Mouse (Mus musculus): ENCODE data around the gene Hexim1. TPM values are rescaled to one million over a fixed set of nuclear protein-coding genes. Genes with fewer than 3 reads are reported as not detected.

Hexim1 gene
- polyA plus RNA-seq (2014; fragmentation: Nextera tagmentation; extraction: Ambion mirVana), result 4.6 and 5.2 TPM in 2 replicates

- peak; percentile 100 for DNase-seq (ENCODE audit: low spot score, missing footprints)
- ATAC-seq (ENCODE audit: low FRiP score), result peak; percentile 94
- Histone ChIP-seq H3K4me1 (ENCODE audit: control insufficient read depth, insufficient read depth, low read length) (peaks cover 33% of the 10 kb centered on the region), H3K27ac (ENCODE audit: low read depth, low read length) (peak within 1 kb of the TSS; percentile 75), H3K9me3 (ENCODE audit: control insufficient read depth, low read length) (no peaks in the 10 kb centered on the region), H3K4me2 (peak within 1 kb of the TSS; percentile 93), H3K9ac (ENCODE audit: low read length) (peak within 1 kb of the TSS; percentile 82), H3K4me3 (ENCODE audit: low read depth, low read length) (peak within 1 kb of the TSS; percentile 64), H3K27me3 (ENCODE audit: control insufficient read depth, insufficient read depth, low read length) (peaks cover 13% of the 10 kb centered on the region; the same call in 1 of the 2 replicates), H3K36me3 (ENCODE audit: control insufficient read depth, insufficient read depth, low read length) (no peaks in the 10 kb centered on the region)
- under 1% methylated on average over 53 of the region's 53 CpGs for WGBS
These were observed at the start of gene Hexim1 for GRCm38 (mm10) chr11:103116008-103116818. Hexim1 (plus strand) TSS chr11:103116231.

DNA sequence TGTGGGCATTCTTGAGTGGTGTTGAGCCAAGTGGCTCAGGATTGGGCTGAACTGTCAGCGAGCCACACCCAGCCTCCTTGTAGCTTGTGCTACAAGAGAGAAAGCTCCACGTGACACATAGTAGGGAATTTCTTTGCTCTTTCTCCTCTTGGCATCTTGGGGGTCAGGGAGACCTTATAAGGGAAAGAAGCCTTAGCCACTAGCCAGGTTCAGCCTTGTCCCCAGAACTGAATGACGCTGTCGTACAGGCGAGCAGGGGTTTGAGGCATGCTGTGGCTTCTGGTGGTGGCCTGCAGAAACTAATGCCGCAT is 49.0 kb upstream of the Hexim1 start:
- 96% methylated on average over 6 of the region's 6 CpGs for WGBS
- no peak overlapping the region for H3K4me2 ChIP-seq
- H3K4me3 ChIP-seq (ENCODE audit: low read depth, low read length), result no peak overlapping the region
- H3K4me1 ChIP-seq (ENCODE audit: control insufficient read depth, insufficient read depth, low read length), result no peaks in the 10 kb centered on the region
- no peaks in the 10 kb centered on the region for H3K9me3 ChIP-seq (ENCODE audit: control insufficient read depth, low read length)
- DNase-seq (ENCODE audit: low spot score, missing footprints), result no peak
- H3K9ac ChIP-seq (ENCODE audit: low read length), result no peak overlapping the region
- ATAC-seq (ENCODE audit: low FRiP score), result no peak
- H3K27me3 ChIP-seq (ENCODE audit: control insufficient read depth, insufficient read depth, low read length), result no peaks in the 10 kb centered on the region
- H3K36me3 ChIP-seq (ENCODE audit: control insufficient read depth, insufficient read depth, low read length), result peaks cover 31% of the 10 kb centered on the region
- H3K27ac ChIP-seq (ENCODE audit: low read depth, low read length), result no peak overlapping the region

DNA sequence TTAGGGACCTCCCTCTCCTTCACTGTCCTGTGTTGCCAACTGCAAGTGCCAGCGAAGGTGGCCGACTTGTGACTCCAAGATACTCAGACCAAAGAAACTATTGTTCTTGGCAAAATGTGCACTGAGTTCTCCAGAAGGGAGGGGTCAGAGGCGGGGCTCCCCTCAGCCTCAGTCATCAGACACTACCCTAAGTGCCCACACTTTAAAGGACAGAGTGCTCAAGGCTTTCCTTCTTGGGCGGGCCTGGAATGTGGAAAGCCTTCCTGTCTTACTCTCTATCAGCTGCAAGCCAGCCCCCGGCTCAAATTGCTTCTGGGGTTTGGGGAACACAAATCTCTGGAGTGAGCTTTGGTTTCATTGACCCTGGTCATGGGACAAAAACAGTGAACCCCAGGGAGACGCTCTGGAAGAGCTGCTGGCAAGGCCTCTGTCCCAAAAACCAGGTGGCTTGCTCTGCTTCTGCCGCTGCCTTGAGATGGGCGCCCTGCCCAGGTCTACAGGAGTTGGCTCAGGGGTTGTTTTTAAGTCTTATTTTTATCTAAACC is 48.5 kb upstream of the Hexim1 start:
- H3K9me3 ChIP-seq (ENCODE audit: control insufficient read depth, low read length), result no peaks in the 10 kb centered on the region
- H3K4me2 ChIP-seq, result no peak overlapping the region
- H3K36me3 ChIP-seq (ENCODE audit: control insufficient read depth, insufficient read depth, low read length), result peaks cover 31% of the 10 kb centered on the region
- DNase-seq (ENCODE audit: low spot score, missing footprints) (no peak), ATAC-seq (ENCODE audit: low FRiP score) (no peak)
- no peaks in the 10 kb centered on the region for H3K27me3 ChIP-seq (ENCODE audit: control insufficient read depth, insufficient read depth, low read length)
- no peak overlapping the region for H3K4me3 ChIP-seq (ENCODE audit: low read depth, low read length)
- no peak overlapping the region for H3K9ac ChIP-seq (ENCODE audit: low read length)
- H3K4me1 ChIP-seq (ENCODE audit: control insufficient read depth, insufficient read depth, low read length), result no peaks in the 10 kb centered on the region
- H3K27ac ChIP-seq (ENCODE audit: low read depth, low read length), result no peak overlapping the region
- 91% methylated on average over 8 of the region's 8 CpGs for WGBS

DNA sequence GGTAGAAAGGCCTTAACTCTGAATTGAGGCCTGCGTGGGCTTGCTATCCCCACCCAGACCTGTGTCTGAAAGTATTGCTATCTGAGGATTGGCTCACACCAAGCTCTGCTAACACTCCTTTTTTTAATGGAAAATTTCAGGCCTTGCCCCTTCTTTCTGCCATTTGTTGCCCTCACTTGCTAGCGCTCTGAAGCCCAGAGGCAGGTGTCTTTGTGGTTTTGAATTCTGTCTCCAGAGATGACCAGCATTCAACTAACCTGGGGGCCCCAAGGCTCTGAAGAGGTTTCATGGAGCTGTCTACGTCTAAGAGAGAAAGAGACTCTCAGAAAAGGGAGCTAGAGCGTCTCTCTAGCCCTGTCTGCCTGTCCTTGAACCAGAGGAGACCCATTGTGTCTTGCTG is 47.8 kb upstream of the Hexim1 start:
- Histone ChIP-seq H3K27ac (ENCODE audit: low read depth, low read length) (no peak overlapping the region), H3K27me3 (ENCODE audit: control insufficient read depth, insufficient read depth, low read length) (no peaks in the 10 kb centered on the region), H3K36me3 (ENCODE audit: control insufficient read depth, insufficient read depth, low read length) (peaks cover 31% of the 10 kb centered on the region), H3K9ac (ENCODE audit: low read length) (no peak overlapping the region), H3K4me1 (ENCODE audit: control insufficient read depth, insufficient read depth, low read length) (no peaks in the 10 kb centered on the region), H3K4me3 (ENCODE audit: low read depth, low read length) (no peak overlapping the region), H3K4me2 (no peak overlapping the region), H3K9me3 (ENCODE audit: control insufficient read depth, low read length) (no peaks in the 10 kb centered on the region)
- 92% methylated on average over 4 of the region's 4 CpGs for WGBS
- ATAC-seq (ENCODE audit: low FRiP score) (no peak), DNase-seq (ENCODE audit: low spot score, missing footprints) (no peak)

- Histone ChIP-seq H3K4me3 (ENCODE audit: low read depth, low read length) (no peak overlapping the region), H3K27ac (ENCODE audit: low read depth, low read length) (no peak overlapping the region), H3K27me3 (ENCODE audit: control insufficient read depth, insufficient read depth, low read length) (no peaks in the 10 kb centered on the region), H3K9ac (ENCODE audit: low read length) (no peak overlapping the region), H3K4me2 (no peak overlapping the region), H3K9me3 (ENCODE audit: control insufficient read depth, low read length) (no peaks in the 10 kb centered on the region), H3K36me3 (ENCODE audit: control insufficient read depth, insufficient read depth, low read length) (peaks cover 29% of the 10 kb centered on the region), H3K4me1 (ENCODE audit: control insufficient read depth, insufficient read depth, low read length) (no peaks in the 10 kb centered on the region)
- DNase-seq (ENCODE audit: low spot score, missing footprints), result no peak
- ATAC-seq (ENCODE audit: low FRiP score), result no peak
- WGBS, result 97% methylated on average over 11 of the region's 11 CpGs
These were observed 47.1 kb upstream of the Hexim1 start for GRCm38 (mm10) chr11:103068884-103069283.

- Histone ChIP-seq H3K4me1 (ENCODE audit: control insufficient read depth, insufficient read depth, low read length) (peaks cover 3% of the 10 kb centered on the region; the same call in 1 of the 2 replicates), H3K27me3 (ENCODE audit: control insufficient read depth, insufficient read depth, low read length) (no peaks in the 10 kb centered on the region), H3K27ac (ENCODE audit: low read depth, low read length) (no peak overlapping the region), H3K9me3 (ENCODE audit: control insufficient read depth, low read length) (no peaks in the 10 kb centered on the region), H3K4me3 (ENCODE audit: low read depth, low read length) (no peak overlapping the region), H3K9ac (ENCODE audit: low read length) (no peak overlapping the region), H3K36me3 (ENCODE audit: control insufficient read depth, insufficient read depth, low read length) (peaks cover 21% of the 10 kb centered on the region), H3K4me2 (no peak overlapping the region)
- DNase-seq (ENCODE audit: low spot score, missing footprints) (no peak), ATAC-seq (ENCODE audit: low FRiP score) (no peak)
- 100% methylated on average over 2 of the region's 2 CpGs for WGBS
These were observed 46.3 kb upstream of the Hexim1 start for GRCm38 (mm10) chr11:103069731-103070130.

DNA sequence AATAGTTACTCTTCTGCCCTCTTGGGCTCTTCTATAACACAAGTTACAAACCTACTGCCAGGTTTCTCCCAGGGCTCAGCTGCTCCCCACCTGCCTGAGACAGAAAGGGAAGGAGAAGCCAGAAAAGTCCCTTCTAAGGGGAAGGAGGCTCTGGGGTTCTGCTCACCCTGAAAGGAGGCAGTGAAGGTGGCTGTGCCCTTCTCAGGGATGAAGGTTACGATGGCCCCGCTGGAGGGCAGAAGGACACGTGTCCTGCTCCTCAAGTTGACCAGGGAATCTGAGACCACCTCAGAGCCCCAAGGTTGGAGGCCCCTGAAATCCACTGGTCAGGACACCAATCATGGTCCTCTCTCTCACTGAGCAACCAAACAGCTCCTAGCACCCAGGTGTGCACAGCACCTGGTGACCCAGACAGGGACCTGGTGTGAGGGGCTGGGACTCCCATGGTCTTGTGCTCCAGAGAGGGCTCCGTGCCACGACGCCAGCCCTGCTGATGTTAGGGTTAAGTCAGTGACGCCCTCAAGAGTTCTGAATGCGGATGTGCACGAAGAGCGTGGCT is 45.6 kb upstream of the Hexim1 start:
- no peak for ATAC-seq (ENCODE audit: low FRiP score)

DNA sequence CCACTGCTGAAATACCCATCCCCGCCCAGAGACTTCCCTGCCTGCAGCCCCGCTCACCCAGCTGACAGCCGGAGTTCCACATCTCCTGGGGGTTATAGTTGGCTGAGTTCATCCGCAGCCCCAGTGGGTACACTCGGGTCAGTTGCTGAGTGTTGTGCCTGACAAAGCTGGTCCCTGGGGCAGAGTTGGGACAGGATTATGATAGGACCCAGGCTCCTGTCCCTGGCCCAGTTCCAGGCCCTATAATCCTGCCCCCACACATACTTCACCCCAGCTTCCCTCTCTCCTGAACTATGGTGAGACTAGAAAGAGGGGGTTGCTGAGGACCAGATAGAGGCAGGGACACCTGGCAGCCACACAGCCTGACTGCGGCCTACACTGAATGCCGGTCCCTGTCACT is 42.4 kb upstream of the Hexim1 start:
- Histone ChIP-seq H3K9me3 (ENCODE audit: control insufficient read depth, low read length) (no peaks in the 10 kb centered on the region), H3K27me3 (ENCODE audit: control insufficient read depth, insufficient read depth, low read length) (no peaks in the 10 kb centered on the region), H3K36me3 (ENCODE audit: control insufficient read depth, insufficient read depth, low read length) (peaks cover 6% of the 10 kb centered on the region), H3K9ac (ENCODE audit: low read length) (no peak overlapping the region), H3K4me1 (ENCODE audit: control insufficient read depth, insufficient read depth, low read length) (peaks cover 4% of the 10 kb centered on the region; the same call in 1 of the 2 replicates), H3K27ac (ENCODE audit: low read depth, low read length) (no peak overlapping the region), H3K4me3 (ENCODE audit: low read depth, low read length) (no peak overlapping the region), H3K4me2 (no peak overlapping the region)
- ATAC-seq (ENCODE audit: low FRiP score) (no peak), DNase-seq (ENCODE audit: low spot score, missing footprints) (no peak)
- 89% methylated on average over 7 of the region's 7 CpGs for WGBS

More for the DNA sequence above, 45.6 kb upstream of the Hexim1 start:
- no peaks in the 10 kb centered on the region for H3K27me3 ChIP-seq (ENCODE audit: control insufficient read depth, insufficient read depth, low read length)
- H3K27ac ChIP-seq (ENCODE audit: low read depth, low read length), result no peak overlapping the region
- whole genome bisulfite sequencing, result 94% methylated on average over 10 of the region's 10 CpGs
- no peaks in the 10 kb centered on the region for H3K9me3 ChIP-seq (ENCODE audit: control insufficient read depth, low read length)
- H3K36me3 ChIP-seq (ENCODE audit: control insufficient read depth, insufficient read depth, low read length), result peaks cover 17% of the 10 kb centered on the region
- no peak overlapping the region for H3K9ac ChIP-seq (ENCODE audit: low read length)
- no peak overlapping the region for H3K4me3 ChIP-seq (ENCODE audit: low read depth, low read length)
- H3K4me2 ChIP-seq, result no peak overlapping the region
- H3K4me1 ChIP-seq (ENCODE audit: control insufficient read depth, insufficient read depth, low read length), result peaks cover 4% of the 10 kb centered on the region; the same call in 1 of the 2 replicates
- DNase-seq (ENCODE audit: low spot score, missing footprints), result no peak

DNA sequence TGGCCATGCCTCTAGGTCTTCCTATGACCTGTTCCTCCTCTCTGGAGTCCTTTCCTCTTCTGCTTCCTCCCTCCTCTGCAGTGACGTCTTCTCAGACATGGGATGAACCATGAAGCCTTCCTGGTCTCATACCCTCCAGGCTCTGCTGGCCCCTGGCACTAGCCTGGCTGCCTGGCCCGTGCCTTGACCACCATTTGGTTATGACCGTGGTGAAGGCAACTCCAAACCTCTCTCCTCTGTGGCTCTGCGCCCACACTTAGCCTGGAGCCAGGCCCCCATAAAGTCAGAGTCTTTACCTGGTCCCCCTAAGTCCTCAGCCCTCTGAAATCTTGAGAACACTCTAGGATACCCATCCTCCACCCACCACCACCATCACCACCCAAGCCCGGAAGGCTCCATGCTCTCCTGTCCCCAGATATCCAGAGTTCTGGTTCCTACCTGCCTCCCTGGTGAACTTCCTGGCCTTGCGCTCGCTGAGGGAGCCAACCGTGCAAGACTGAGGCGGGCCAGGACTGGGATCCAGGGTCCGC is 41.8 kb upstream of the Hexim1 start:
- H3K9me3 ChIP-seq (ENCODE audit: control insufficient read depth, low read length), result no peaks in the 10 kb centered on the region
- no peak overlapping the region for H3K9ac ChIP-seq (ENCODE audit: low read length)
- H3K27ac ChIP-seq (ENCODE audit: low read depth, low read length), result no peak overlapping the region
- DNase-seq (ENCODE audit: low spot score, missing footprints) (no peak), ATAC-seq (ENCODE audit: low FRiP score) (no peak)
- no peak overlapping the region for H3K4me3 ChIP-seq (ENCODE audit: low read depth, low read length)
- WGBS, result 53% methylated on average over 10 of the region's 10 CpGs
- peaks cover 4% of the 10 kb centered on the region; the same call in 1 of the 2 replicates for H3K4me1 ChIP-seq (ENCODE audit: control insufficient read depth, insufficient read depth, low read length)
- no peaks in the 10 kb centered on the region for H3K27me3 ChIP-seq (ENCODE audit: control insufficient read depth, insufficient read depth, low read length)
- no peak overlapping the region for H3K4me2 ChIP-seq
- H3K36me3 ChIP-seq (ENCODE audit: control insufficient read depth, insufficient read depth, low read length), result peaks cover 2% of the 10 kb centered on the region

Measured in midbrain, embryonic 11.5 days (tissue).